8 mouse cellular contexts compared by ENCODE assay signal in genomic region chr6:41118201-41118976, GRCm38 (mm10).
DNase-seq lines count a peak whose midpoint lies in the region; ATAC-seq and TF ChIP-seq lines count a peak whose summit lies in the region.

No protein-coding gene starts in this region.

- 10% methylated on average over 7 of the region's 7 CpGs for WGBS in heart, embryonic 13.5 days
- WGBS in liver, embryonic 14.5 days (ENCODE audit: insufficient replicate concordance), result 4% methylated on average over 7 of the region's 7 CpGs

- H3K27me3 ChIP-seq in heart, embryonic 13.5 days (replicated peaks), result no peaks in the 10 kb centered on the region; the same call in 1 of the 2 replicates
- H3K27me3 ChIP-seq in liver, embryonic 14.5 days (ENCODE audit: control insufficient read depth, insufficient read depth, low read length), result no peaks in the 10 kb centered on the region

- 0 out of 2 replicates have a peak, but pooled peaks cover 5% of the 10 kb centered on the region for H3K4me1 ChIP-seq in heart, embryonic 13.5 days
- peaks cover 0 to 20% of the 10 kb centered on the region in 2 experiments; a peak in 3 of 4 replicates for H3K4me1 ChIP-seq in liver, embryonic 14.5 days (replicated peaks; ENCODE audit: control insufficient read depth in 2 of 2, insufficient read depth in 2 of 2, low read length in 1 of 2)

- H3K36me3 ChIP-seq in heart, embryonic 13.5 days, result no peaks in the 10 kb centered on the region
- no peaks in the 10 kb centered on the region for H3K36me3 ChIP-seq in liver, embryonic 14.5 days (replicated peaks; ENCODE audit: control insufficient read depth, insufficient read depth, low read depth)

- no peak for TF ChIP-seq EP300 in liver, embryonic 14.5 days (IDR thresholded peaks at IDR 0.05; ENCODE audit: low read depth)

- H3K27ac ChIP-seq in heart, embryonic 13.5 days (replicated peaks), result no peak overlapping the region
- H3K27ac ChIP-seq in liver, embryonic 14.5 days, result no peak overlapping the region

- H3K4me2 ChIP-seq in heart, embryonic 13.5 days, result peak overlapping the region; percentile 56
- H3K4me2 ChIP-seq in liver, embryonic 14.5 days (ENCODE audit: low read depth), result peak overlapping the region; percentile 58

- no peaks in the 10 kb centered on the region for H3K9me3 ChIP-seq in heart, embryonic 13.5 days
- H3K9me3 ChIP-seq in liver, embryonic 14.5 days (ENCODE audit: control insufficient read depth, low read length), result no peaks in the 10 kb centered on the region

- peak; percentile 84 for TF ChIP-seq CTCF in liver, embryonic 14.5 days (IDR thresholded peaks at IDR 0.05; ENCODE audit: low read depth)

- DNase-seq in CD4-positive, CD25-positive, alpha-beta regulatory T cell, adult 2 months (ENCODE audit: low read depth, low spot score), result peak; percentile 93
- peak; percentile 80 for DNase-seq in adrenal gland, postnatal 14 days
- peak; percentile 35 for DNase-seq in embryo, embryonic 9.5 days (ENCODE audit: extremely low spot score)
- DNase-seq in kidney, postnatal 14 days, result peak; percentile 46
- DNase-seq in liver, embryonic 14.5 days (ENCODE audit: low read depth in 3 of 3, low spot score in 3 of 3), result peak; percentile 53 to 64 (median 59)
- DNase-seq in neural tube, embryonic 10.5 days (ENCODE audit: extremely low spot score, low spot score), result peak; percentile 39
- DNase-seq in testis, postnatal 10 days (ENCODE audit: low spot score), result peak; percentile 71

- peak overlapping the region; percentile 54; the same call in 1 of the 2 replicates for H3K9ac ChIP-seq in heart, embryonic 13.5 days
- no peak overlapping the region for H3K9ac ChIP-seq in liver, embryonic 14.5 days (replicated peaks)

- H3K4me3 ChIP-seq in heart, embryonic 13.5 days, result 0 out of 2 replicates have a peak overlapping the region, but pooled peaks have one; percentile 11
- peak overlapping the region in 1 of 2 experiments; percentile 32; a peak in 3 of 4 replicates for H3K4me3 ChIP-seq in liver, embryonic 14.5 days (ENCODE audit: insufficient read depth in 1 of 2, low read depth in 2 of 2, low read length in 2 of 2)

- no peak for ATAC-seq in heart, embryonic 13.5 days (ENCODE audit: extremely low read depth, insufficient number of reproducible peaks, low FRiP score, low TSS enrichment)
- ATAC-seq in liver, embryonic 14.5 days (ENCODE audit: insufficient read depth), result peak; percentile 79

Comparison
In these comparisons a context has a peak if more than half of its experiments do, and no peak if none do; other contexts are left out.
1. DNase-seq: peak in every context shown above with its lines; median percentile 93 in CD4-positive, CD25-positive, alpha-beta regulatory T cell, adult 2 months; 80 in adrenal gland, postnatal 14 days; 71 in testis, postnatal 10 days; 59 in liver, embryonic 14.5 days; 46 in kidney, postnatal 14 days; 39 in neural tube, embryonic 10.5 days; 35 in embryo, embryonic 9.5 days.